Mouse (Mus musculus): ENCODE results near the gene Acvr1b. TPM values are rescaled to one million over a fixed set of nuclear protein-coding genes. Genes with fewer than 3 reads are reported as not detected.
A peak's percentile ranks its signal among the peaks of the same experiment; 100 is the strongest.

Gene Acvr1b
- total and polyA plus RNA-seq, 3 experiments, result 2.7 to 4.8 (median 2.9) TPM

- no peaks in the 10 kb centered on the region for H3K79me2 ChIP-seq (replicated peaks; ENCODE audit: control insufficient read depth, extremely low read depth, insufficient read depth, poor library complexity, severe bottlenecking)
- H3K9me3 ChIP-seq (replicated peaks; ENCODE audit: low read length), result peaks cover 35% of the 10 kb centered on the region
- no peak for TF ChIP-seq USF1 (IDR thresholded peaks at IDR 0.05; ENCODE audit: low read depth, low read length)
- peak; percentile 96 for TF ChIP-seq MEF2A (IDR thresholded peaks at IDR 0.05; ENCODE audit: borderline replicate concordance, low read depth, low read length)
- TF ChIP-seq BHLHE40 (IDR thresholded peaks at IDR 0.05; ENCODE audit: low read depth, low read length), result peak; percentile 91
- TF ChIP-seq EP300 (IDR thresholded peaks at IDR 0.05; ENCODE audit: low read length), result no peak
- peak; percentile 89 for TF ChIP-seq ETS1 (conservative IDR thresholded peaks at IDR 0.05; ENCODE audit: low read depth, low read length)
- TF ChIP-seq JUND (conservative IDR thresholded peaks at IDR 0.05; ENCODE audit: low read depth, low read length), result no peak
- TF ChIP-seq MYC (IDR thresholded peaks at IDR 0.05; ENCODE audit: low read depth, low read length), result no peak
- TF ChIP-seq IRF4 (IDR thresholded peaks at IDR 0.05; ENCODE audit: low read depth, low read length), result peak; percentile 33; the same call in 1 of the 2 replicates
- TF ChIP-seq SIN3A (IDR thresholded peaks at IDR 0.05; ENCODE audit: low read length), result peak; percentile 44; the same call in 1 of the 2 replicates
- TF ChIP-seq MAZ (IDR thresholded peaks at IDR 0.05; ENCODE audit: low read depth, low read length), result peak; percentile 76; the same call in 1 of the 2 replicates
- TF ChIP-seq JUN (IDR thresholded peaks at IDR 0.05; ENCODE audit: insufficient read depth, low read depth, low read length), result no peak
- no peak for TF ChIP-seq RCOR1 (conservative IDR thresholded peaks at IDR 0.05; ENCODE audit: low read depth, low read length)
- peak within 1 kb of the TSS; percentile 88 for H3K4me2 ChIP-seq (ENCODE audit: insufficient read depth, low read depth, poor library complexity, severe bottlenecking)
- H3K9ac ChIP-seq (ENCODE audit: insufficient read depth, low read depth), result peak within 1 kb of the TSS; percentile 9; the same call in 1 of the 2 replicates
- H3K36me3 ChIP-seq (replicated peaks in 1 of 2; ENCODE audit: control insufficient read depth in 1 of 2, insufficient read depth in 1 of 2, low read length in 1 of 2), result no peaks in the 10 kb centered on the region
- in situ Hi-C loops (cut with MboI; ENCODE audit: low pct_ligation_motif_present, low pct_unique_long_range_greater_than_20kb, low sequenced_read_pairs), result no loop called here
- peak within 1 kb of the TSS; percentile 36 to 55 (median 48) for H3K4me3 ChIP-seq (replicated peaks in 1 of 3; ENCODE audit: low read depth in 2 of 3, low read length in 2 of 3, poor library complexity in 1 of 3)
- dilution Hi-C loops (cut with MboI; ENCODE audit: extremely low pct_ligation_motif_present, extremely low pct_unique_long_range_greater_than_20kb, low sequenced_read_pairs), result no loop called here
- H3K4me1 ChIP-seq (ENCODE audit: control insufficient read depth in 1 of 2, insufficient read depth in 2 of 2), result peaks cover 35 to 64% of the 10 kb centered on the region in 2 experiments
- no peak within 1 kb of the TSS for H3K27ac ChIP-seq (ENCODE audit: insufficient read depth, low read depth)
- H3K27me3 ChIP-seq (replicated peaks), result peaks cover 36% of the 10 kb centered on the region
- peak; percentile 81 for DNase-seq (ENCODE audit: extremely low read depth)
Observed at GRCm38 (mm10) chr15:101253886-101254795, 80.3 kb downstream of the Acvr1b start, which contains the start of gene Nr4a1. Gene Nr4a1 (plus strand): TSS chr15:101254269.

- H3K9me3 ChIP-seq (replicated peaks; ENCODE audit: low read length), result peaks cover 24% of the 10 kb centered on the region
- H3K9ac ChIP-seq (ENCODE audit: insufficient read depth, low read depth), result no peak overlapping the region
- H3K79me2 ChIP-seq (replicated peaks; ENCODE audit: control insufficient read depth, extremely low read depth, insufficient read depth, poor library complexity, severe bottlenecking), result no peaks in the 10 kb centered on the region
- peak; percentile 61 for DNase-seq (ENCODE audit: extremely low read depth)
- dilution Hi-C loops (cut with MboI; ENCODE audit: extremely low pct_ligation_motif_present, extremely low pct_unique_long_range_greater_than_20kb, low sequenced_read_pairs), result no loop called here
- in situ Hi-C loops (cut with MboI; ENCODE audit: low pct_ligation_motif_present, low pct_unique_long_range_greater_than_20kb, low sequenced_read_pairs), result no loop called here
- TF ChIP-seq ETS1 (conservative IDR thresholded peaks at IDR 0.05; ENCODE audit: low read depth, low read length) (peak; percentile 44; the same call in 1 of the 2 replicates), BHLHE40 (IDR thresholded peaks at IDR 0.05; ENCODE audit: low read depth, low read length) (no peak), MYC (IDR thresholded peaks at IDR 0.05; ENCODE audit: low read depth, low read length) (no peak), IRF4 (IDR thresholded peaks at IDR 0.05; ENCODE audit: low read depth, low read length) (peak; percentile 26; the same call in 1 of the 2 replicates), MEF2A (IDR thresholded peaks at IDR 0.05; ENCODE audit: borderline replicate concordance, low read depth, low read length) (no peak), MXI1 (IDR thresholded peaks at IDR 0.05; ENCODE audit: low read depth, low read length) (peak; percentile 22; the same call in 1 of the 2 replicates)
- peaks cover 25% of the 10 kb centered on the region for H3K27me3 ChIP-seq (replicated peaks)
- no peaks in the 10 kb centered on the region for H3K36me3 ChIP-seq (replicated peaks in 1 of 2; ENCODE audit: control insufficient read depth in 1 of 2, insufficient read depth in 1 of 2, low read length in 1 of 2)
- H3K27ac ChIP-seq (ENCODE audit: insufficient read depth, low read depth), result no peak overlapping the region
- H3K4me1 ChIP-seq (ENCODE audit: control insufficient read depth in 1 of 2, insufficient read depth in 2 of 2), result peaks cover 35 to 77% of the 10 kb centered on the region in 2 experiments
- H3K4me2 ChIP-seq (ENCODE audit: insufficient read depth, low read depth, poor library complexity, severe bottlenecking), result no peak overlapping the region
- no peak overlapping the region for H3K4me3 ChIP-seq (replicated peaks in 1 of 3; ENCODE audit: low read depth in 2 of 3, low read length in 2 of 3, poor library complexity in 1 of 3)
Observed at GRCm38 (mm10) chr15:101255842-101256462, 82.1 kb downstream of the Acvr1b start.
